Mouse (Mus musculus): ENCODE data around the gene Gm13306. TPM values are rescaled to one million over a fixed set of nuclear protein-coding genes. Genes with fewer than 3 reads are reported as not detected.
"Not testable (repeated sequence)": the region's sequence is repeated elsewhere in the genome, so short reads cannot be mapped to it uniquely, and the experiment has no call there.

Gm13306 gene
- 3.1 and 5.3 TPM in 2 replicates for polyA plus RNA-seq (2015; fragmentation: Nextera tagmentation; extraction: Ambion mirVana)

GRCm38 (mm10) chr4:42153136-42153535, at the start of gene Gm13306:
Gm13306 (plus strand) TSS chr4:42153436.
- not testable (repeated sequence) for H3K27ac ChIP-seq (ENCODE audit: low read depth, low read length); H3K4me3 ChIP-seq (ENCODE audit: low read length); H3K4me1 ChIP-seq (ENCODE audit: control insufficient read depth, insufficient read depth, low read depth, low read length); H3K27me3 ChIP-seq (replicated peaks; ENCODE audit: control insufficient read depth, insufficient read depth, low read length); H3K9ac ChIP-seq (ENCODE audit: low read depth, low read length); H3K36me3 ChIP-seq (ENCODE audit: control insufficient read depth, insufficient read depth, low read length); ATAC-seq; H3K4me2 ChIP-seq (ENCODE audit: low read length); H3K9me3 ChIP-seq (ENCODE audit: control insufficient read depth, low read length)
- WGBS, result no CpG with 5 or more reads among the region's 9 CpGs

- not testable (repeated sequence) for H3K4me1 ChIP-seq (ENCODE audit: control insufficient read depth, insufficient read depth, low read depth, low read length); H3K27ac ChIP-seq (ENCODE audit: low read depth, low read length); H3K4me2 ChIP-seq (ENCODE audit: low read length); ATAC-seq; H3K9ac ChIP-seq (ENCODE audit: low read depth, low read length); H3K4me3 ChIP-seq (ENCODE audit: low read length); H3K36me3 ChIP-seq (ENCODE audit: control insufficient read depth, insufficient read depth, low read length); H3K9me3 ChIP-seq (ENCODE audit: control insufficient read depth, low read length); H3K27me3 ChIP-seq (replicated peaks; ENCODE audit: control insufficient read depth, insufficient read depth, low read length)
- no CpG with 5 or more reads among the region's 5 CpGs for whole genome bisulfite sequencing
Measured at GRCm38 (mm10) chr4:42114517-42114916, 38.7 kb upstream of the Gm13306 start, which contains the start of gene Gm13304. Gm13304 (plus strand) TSS chr4:42114817.

GRCm38 (mm10) chr4:42168503-42168902, 15.3 kb downstream of the Gm13306 start, which contains the start of gene Gm13305:
Gm13305 (minus strand) TSS chr4:42168603.
- H3K4me1 ChIP-seq (ENCODE audit: control insufficient read depth, insufficient read depth, low read depth, low read length); H3K36me3 ChIP-seq (ENCODE audit: control insufficient read depth, insufficient read depth, low read length); H3K27ac ChIP-seq (ENCODE audit: low read depth, low read length); H3K27me3 ChIP-seq (replicated peaks; ENCODE audit: control insufficient read depth, insufficient read depth, low read length); H3K9ac ChIP-seq (ENCODE audit: low read depth, low read length); H3K4me3 ChIP-seq (ENCODE audit: low read length); H3K9me3 ChIP-seq (ENCODE audit: control insufficient read depth, low read length); H3K4me2 ChIP-seq (ENCODE audit: low read length); ATAC-seq: not testable (repeated sequence)
- no CpG with 5 or more reads among the region's 7 CpGs for WGBS

GRCm38 (mm10) chr4:42178243-42178642, 25.0 kb downstream of the Gm13306 start:
- H3K27me3 ChIP-seq (replicated peaks; ENCODE audit: control insufficient read depth, insufficient read depth, low read length); H3K27ac ChIP-seq (ENCODE audit: low read depth, low read length); H3K4me3 ChIP-seq (ENCODE audit: low read length); H3K9ac ChIP-seq (ENCODE audit: low read depth, low read length); ATAC-seq; H3K9me3 ChIP-seq (ENCODE audit: control insufficient read depth, low read length); H3K36me3 ChIP-seq (ENCODE audit: control insufficient read depth, insufficient read depth, low read length); H3K4me2 ChIP-seq (ENCODE audit: low read length); H3K4me1 ChIP-seq (ENCODE audit: control insufficient read depth, insufficient read depth, low read depth, low read length): not testable (repeated sequence)
- WGBS, result no CpG with 5 or more reads among the region's 4 CpGs

- H3K4me1 ChIP-seq (ENCODE audit: control insufficient read depth, insufficient read depth, low read depth, low read length); H3K27me3 ChIP-seq (replicated peaks; ENCODE audit: control insufficient read depth, insufficient read depth, low read length); H3K9me3 ChIP-seq (ENCODE audit: control insufficient read depth, low read length); H3K9ac ChIP-seq (ENCODE audit: low read depth, low read length); H3K4me2 ChIP-seq (ENCODE audit: low read length); H3K4me3 ChIP-seq (ENCODE audit: low read length); H3K36me3 ChIP-seq (ENCODE audit: control insufficient read depth, insufficient read depth, low read length); H3K27ac ChIP-seq (ENCODE audit: low read depth, low read length): not testable (repeated sequence)
- peak; percentile 27; the same call in 1 of the 2 replicates for ATAC-seq
- no CpG with 5 or more reads among the region's 31 CpGs for whole genome bisulfite sequencing
Measured at GRCm38 (mm10) chr4:42183234-42184197, 30.3 kb downstream of the Gm13306 start.

- not testable (repeated sequence) for H3K9me3 ChIP-seq (ENCODE audit: control insufficient read depth, low read length); H3K4me3 ChIP-seq (ENCODE audit: low read length); H3K27me3 ChIP-seq (replicated peaks; ENCODE audit: control insufficient read depth, insufficient read depth, low read length); H3K4me1 ChIP-seq (ENCODE audit: control insufficient read depth, insufficient read depth, low read depth, low read length); H3K27ac ChIP-seq (ENCODE audit: low read depth, low read length); H3K4me2 ChIP-seq (ENCODE audit: low read length); H3K9ac ChIP-seq (ENCODE audit: low read depth, low read length); H3K36me3 ChIP-seq (ENCODE audit: control insufficient read depth, insufficient read depth, low read length)
- peak; percentile 71 for ATAC-seq
- no CpG with 5 or more reads among the region's 58 CpGs for WGBS
Measured at GRCm38 (mm10) chr4:42184324-42184979, 31.2 kb downstream of the Gm13306 start.

GRCm38 (mm10) chr4:42184980-42185372, 31.7 kb downstream of the Gm13306 start:
- not testable (repeated sequence) for H3K4me3 ChIP-seq (ENCODE audit: low read length); H3K27ac ChIP-seq (ENCODE audit: low read depth, low read length); H3K4me2 ChIP-seq (ENCODE audit: low read length); H3K36me3 ChIP-seq (ENCODE audit: control insufficient read depth, insufficient read depth, low read length); H3K9me3 ChIP-seq (ENCODE audit: control insufficient read depth, low read length); H3K4me1 ChIP-seq (ENCODE audit: control insufficient read depth, insufficient read depth, low read depth, low read length); H3K27me3 ChIP-seq (replicated peaks; ENCODE audit: control insufficient read depth, insufficient read depth, low read length); H3K9ac ChIP-seq (ENCODE audit: low read depth, low read length)
- peak; percentile 75 for ATAC-seq
- WGBS, result no CpG with 5 or more reads among the region's 25 CpGs
